ENCODE assay signal across 8 mouse cellular contexts in the genomic region with DNA sequence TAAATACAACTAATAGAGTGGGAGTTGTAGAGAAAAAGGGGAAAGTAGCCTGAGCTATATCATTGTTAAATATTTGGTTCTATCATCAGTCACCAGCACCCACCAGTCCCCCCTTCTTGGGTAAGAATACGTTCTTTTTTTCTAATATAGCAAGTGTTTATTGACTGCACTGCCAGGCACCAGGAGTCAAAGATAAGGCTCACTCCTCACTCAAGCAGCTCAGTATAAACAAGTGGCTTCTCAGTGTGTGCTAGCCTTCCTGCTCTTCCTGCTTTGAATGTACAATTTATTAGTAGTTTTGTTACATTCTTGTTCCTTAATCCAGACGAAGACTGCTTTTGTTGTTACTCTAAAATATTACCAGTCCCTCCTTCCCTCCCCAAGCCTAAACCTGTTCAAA. TPM values are rescaled to one million over a fixed set of nuclear protein-coding genes. Genes with fewer than 3 reads are reported as not detected.
A peak's percentile ranks its signal among the peaks of the same experiment; 100 is the strongest.
DNase-seq lines count a peak whose midpoint lies in the region; ATAC-seq and TF ChIP-seq lines count a peak whose summit lies in the region.

No protein-coding gene starts in this region.

- no peak for TF ChIP-seq CTCF in lung, embryonic 14.5 days (IDR thresholded peaks at IDR 0.05; ENCODE audit: low read depth)

- H3K4me2 ChIP-seq in lung, embryonic 14.5 days = peak overlapping the region; percentile 61
- peak overlapping the region; percentile 49 for H3K4me2 ChIP-seq in embryonic facial prominence, embryonic 13.5 days
- peak overlapping the region; percentile 57 for H3K4me2 ChIP-seq in intestine, embryonic 16.5 days (ENCODE audit: low read depth, low read length)
- peak overlapping the region; percentile 50 for H3K4me2 ChIP-seq in neural tube, embryonic 12.5 days (replicated peaks)

- WGBS in lung, embryonic 14.5 days = 9% methylated on average over 2 of the region's 2 CpGs
- WGBS in embryonic facial prominence, embryonic 13.5 days = 44% methylated on average over 2 of the region's 2 CpGs
- WGBS in intestine, embryonic 16.5 days = 21% methylated on average over 2 of the region's 2 CpGs
- WGBS in neural tube, embryonic 12.5 days = 54% methylated on average over 2 of the region's 2 CpGs

- no peak for ATAC-seq in lung, embryonic 14.5 days (ENCODE audit: insufficient read depth)
- ATAC-seq in embryonic facial prominence, embryonic 13.5 days (ENCODE audit: insufficient number of reproducible peaks, insufficient read depth, low FRiP score, low TSS enrichment, low read depth) = no peak
- no peak for ATAC-seq in intestine, embryonic 16.5 days
- ATAC-seq in neural tube, embryonic 12.5 days (ENCODE audit: low FRiP score, low read depth) = no peak
- ATAC-seq in frontal cortex, adult (ENCODE audit: low TSS enrichment) = no peak

- H3K36me3 ChIP-seq in lung, embryonic 14.5 days (ENCODE audit: insufficient read depth) = no peaks in the 10 kb centered on the region
- no peaks in the 10 kb centered on the region for H3K36me3 ChIP-seq in embryonic facial prominence, embryonic 13.5 days
- H3K36me3 ChIP-seq in intestine, embryonic 16.5 days (ENCODE audit: control insufficient read depth, insufficient read depth, low read length) = no peaks in the 10 kb centered on the region
- no peaks in the 10 kb centered on the region for H3K36me3 ChIP-seq in neural tube, embryonic 12.5 days

- H3K4me3 ChIP-seq in lung, embryonic 14.5 days (ENCODE audit: low read depth, low read length) = peak overlapping the region; percentile 92
- H3K4me3 ChIP-seq in embryonic facial prominence, embryonic 13.5 days = peak overlapping the region; percentile 24
- H3K4me3 ChIP-seq in intestine, embryonic 16.5 days (ENCODE audit: low read length) = peak overlapping the region; percentile 30
- peak overlapping the region; percentile 13; the same call in 1 of the 2 replicates for H3K4me3 ChIP-seq in neural tube, embryonic 12.5 days

- H3K9me3 ChIP-seq in lung, embryonic 14.5 days (ENCODE audit: low read depth, low read length) = no peaks in the 10 kb centered on the region
- H3K9me3 ChIP-seq in embryonic facial prominence, embryonic 13.5 days = no peaks in the 10 kb centered on the region
- H3K9me3 ChIP-seq in intestine, embryonic 16.5 days (ENCODE audit: control insufficient read depth, low read length) = no peaks in the 10 kb centered on the region
- no peaks in the 10 kb centered on the region for H3K9me3 ChIP-seq in neural tube, embryonic 12.5 days

- peak overlapping the region; percentile 40 for H3K9ac ChIP-seq in lung, embryonic 14.5 days
- H3K9ac ChIP-seq in embryonic facial prominence, embryonic 13.5 days = peak overlapping the region; percentile 4; the same call in 1 of the 2 replicates
- H3K9ac ChIP-seq in intestine, embryonic 16.5 days (ENCODE audit: low read depth, low read length) = no peak overlapping the region
- no peak overlapping the region for H3K9ac ChIP-seq in neural tube, embryonic 12.5 days

- no peak overlapping the region for H3K27ac ChIP-seq in lung, embryonic 14.5 days (ENCODE audit: low read depth)
- H3K27ac ChIP-seq in embryonic facial prominence, embryonic 13.5 days = no peak overlapping the region
- no peak overlapping the region; the same call in 1 of the 2 replicates for H3K27ac ChIP-seq in intestine, embryonic 16.5 days (ENCODE audit: low read length)
- no peak overlapping the region for H3K27ac ChIP-seq in neural tube, embryonic 12.5 days

- H3K27me3 ChIP-seq in lung, embryonic 14.5 days (ENCODE audit: insufficient read depth, low read length) = no peaks in the 10 kb centered on the region
- H3K27me3 ChIP-seq in embryonic facial prominence, embryonic 13.5 days = no peaks in the 10 kb centered on the region
- no peaks in the 10 kb centered on the region for H3K27me3 ChIP-seq in intestine, embryonic 16.5 days (replicated peaks; ENCODE audit: control insufficient read depth, insufficient read depth, low read length)
- no peaks in the 10 kb centered on the region for H3K27me3 ChIP-seq in neural tube, embryonic 12.5 days (replicated peaks)

- no peaks in the 10 kb centered on the region; the same call in 1 of the 2 replicates for H3K4me1 ChIP-seq in lung, embryonic 14.5 days (ENCODE audit: insufficient read depth)
- peaks cover 9% of the 10 kb centered on the region; the same call in 1 of the 2 replicates for H3K4me1 ChIP-seq in embryonic facial prominence, embryonic 13.5 days
- peaks cover 5% of the 10 kb centered on the region; the same call in 1 of the 2 replicates for H3K4me1 ChIP-seq in intestine, embryonic 16.5 days (ENCODE audit: control insufficient read depth, insufficient read depth, low read length)
- H3K4me1 ChIP-seq in neural tube, embryonic 12.5 days = peaks cover 10% of the 10 kb centered on the region; the same call in 1 of the 2 replicates

- DNase-seq in lung, embryonic 14.5 days = peak; percentile 15
- no peak for DNase-seq in lung, postnatal 4 days
- DNase-seq in gastrocnemius, adult 8-10 months (ENCODE audit: low spot score in 2 of 2) = no peak
- no peak for DNase-seq in cerebellum, postnatal 4 days (ENCODE audit: low spot score in 2 of 2)

RNA-seq across cellular contexts. Expression of a gene that starts 2.3 kb away (rescaled TPM):
- 201 and 215 TPM in 2 replicates for polyA plus RNA-seq in lung, embryonic 14.5 days (2014; fragmentation: Nextera tagmentation; extraction: Ambion mirVana)
- polyA plus RNA-seq in embryonic facial prominence, embryonic 13.5 days (2015; fragmentation: Nextera tagmentation; extraction: Ambion mirVana) = 199 and 220 TPM in 2 replicates
- 161 and 168 TPM in 2 replicates for polyA plus RNA-seq in intestine, embryonic 16.5 days (2015; fragmentation: Nextera tagmentation; extraction: Ambion mirVana)
- polyA plus RNA-seq in neural tube, embryonic 12.5 days (2016; fragmentation: Nextera tagmentation; extraction: Ambion mirVana) = 201 and 218 TPM in 2 replicates
- total RNA-seq in gastrocnemius, adult 8-10 months (2022) = 100 to 1,000 TPM; 442 to 503 (median 471) TPM

Comparison
In these comparisons a context has a peak if more than half of its experiments do, and no peak if none do; other contexts are left out.
1. H3K4me3 ChIP-seq: peak in every context shown above with its lines; median percentile 92 in lung, embryonic 14.5 days; 30 in intestine, embryonic 16.5 days; 24 in embryonic facial prominence, embryonic 13.5 days; 13 in neural tube, embryonic 12.5 days.
2. H3K9ac ChIP-seq: peak in lung, embryonic 14.5 days (single experiment) and embryonic facial prominence, embryonic 13.5 days (single experiment); none in intestine, embryonic 16.5 days (single experiment) and neural tube, embryonic 12.5 days (single experiment).
3. Peak in every context shown above with its lines, with median percentiles within 50 percentile points of each other: H3K4me2 ChIP-seq.